Mouse (Mus musculus) kidney, embryonic 15.5 days (tissue): Measurements from ENCODE around the gene Abca6. TPM values are rescaled to one million over a fixed set of nuclear protein-coding genes. Genes with fewer than 3 reads are reported as not detected.

ENCODE experiments used
- ATAC-seq: fragments of 200-750 bp; cut with Nextera tagmentation; replicated peaks from 2 replicates; pipeline ENCODE4 v1.8.0; 2017; ENCODE audit warnings: moderate TSS enrichment; ENCODE audit not compliant: low FRiP score
- H3K27ac ChIP-seq: fragments of 300-500 bp; sonication (generic); 2 replicates; pipeline ENCODE4 v1.5.1; 2015; ENCODE audit warnings: mild to moderate bottlenecking, inconsistent platforms
- H3K27me3 ChIP-seq: fragments of 300-500 bp; sonication (generic); 2 replicates; pipeline ENCODE4 v1.6.1; 2015; ENCODE audit warnings: inconsistent platforms
- H3K36me3 ChIP-seq: fragments of 300-500 bp; sonication (generic); 2 replicates; pipeline ENCODE4 v1.6.1; 2015; ENCODE audit warnings: inconsistent platforms
- H3K4me1 ChIP-seq: fragments of 300-500 bp; sonication (generic); 2 replicates; pipeline ENCODE4 v1.6.1; 2015; ENCODE audit warnings: inconsistent platforms
- H3K4me2 ChIP-seq: fragments of 300-500 bp; sonication (generic); 2 replicates; pipeline ENCODE4 v1.6.1; 2015; ENCODE audit warnings: moderate library complexity, mild to moderate bottlenecking, inconsistent platforms
- H3K4me3 ChIP-seq: fragments of 300-500 bp; sonication (generic); replicated peaks from 2 replicates; pipeline ENCODE4 v1.5.1; 2015; ENCODE audit warnings: mild to moderate bottlenecking, inconsistent platforms
- H3K9ac ChIP-seq: fragments of 300-500 bp; sonication (generic); 2 replicates; pipeline ENCODE4 v1.6.1; 2015; ENCODE audit warnings: mild to moderate bottlenecking, inconsistent platforms
- H3K9me3 ChIP-seq: fragments of 300-500 bp; sonication (generic); replicated peaks from 2 replicates; pipeline ENCODE4 v1.6.1; 2016; ENCODE audit warnings: inconsistent platforms
- WGBS: fragments of 180-500 bp; shearing (Covaris S2); methylation state at CpG from one replicate; pipeline ENCODE4 v1.1.7; 2015; ENCODE audit warnings: mixed read lengths; 5-methylcytosine and 5-hydroxymethylcytosine counted together
- polyA plus RNA-seq: library from polyadenylated mRNA; unstranded; fragments of >200 nt; fragmentation: Nextera tagmentation; extraction: Ambion mirVana; gene quantifications from 2 replicates; pipeline ENCODE4 v1.2.1, GENCODE M21; 2015

Abca6 gene
- polyA plus RNA-seq: 0.22 and 0.60 TPM in 2 replicates

- 0 out of 2 replicates have a peak, but pooled peaks cover 4% of the 10 kb centered on the region for H3K4me1 ChIP-seq
- H3K4me2 ChIP-seq: peak within 1 kb of the TSS; percentile 47
- H3K9me3 ChIP-seq: no peaks in the 10 kb centered on the region
- H3K27ac ChIP-seq: no peak within 1 kb of the TSS
- H3K9ac ChIP-seq: no peak within 1 kb of the TSS
- ATAC-seq: no peak
- peak within 1 kb of the TSS; percentile 27 for H3K4me3 ChIP-seq
- no peaks in the 10 kb centered on the region for H3K36me3 ChIP-seq
- 17% methylated on average over 8 of the region's 8 CpGs for WGBS
- no peaks in the 10 kb centered on the region for H3K27me3 ChIP-seq
These were observed at the start of gene Abca6 for GRCm38 (mm10) chr11:110251534-110251933. Gene Abca6, minus strand, starts transcription at chr11:110251776.

- Histone ChIP-seq H3K4me1 (no peaks in the 10 kb centered on the region), H3K4me2 (no peak overlapping the region), H3K9ac (no peak overlapping the region), H3K27me3 (no peaks in the 10 kb centered on the region), H3K36me3 (no peaks in the 10 kb centered on the region), H3K9me3 (no peaks in the 10 kb centered on the region), H3K4me3 (no peak overlapping the region), H3K27ac (no peak overlapping the region)
- WGBS: 90% methylated on average over 13 of the region's 13 CpGs
- no peak for ATAC-seq
These were observed 46.4 kb upstream of the Abca6 start for GRCm38 (mm10) chr11:110297917-110298533.

- Histone ChIP-seq H3K27ac (no peak overlapping the region), H3K4me1 (no peaks in the 10 kb centered on the region), H3K36me3 (no peaks in the 10 kb centered on the region), H3K4me3 (no peak overlapping the region), H3K9me3 (no peaks in the 10 kb centered on the region; the same call in 1 of the 2 replicates), H3K9ac (no peak overlapping the region), H3K4me2 (no peak overlapping the region), H3K27me3 (no peaks in the 10 kb centered on the region)
- no peak for ATAC-seq
- 84% methylated on average over 2 of the region's 2 CpGs for WGBS
These were observed 39.0 kb upstream of the Abca6 start for GRCm38 (mm10) chr11:110290586-110290985.

- no peaks in the 10 kb centered on the region for H3K4me1 ChIP-seq
- H3K9me3 ChIP-seq: no peaks in the 10 kb centered on the region; the same call in 1 of the 2 replicates
- WGBS: 84% methylated on average over 3 of the region's 3 CpGs
- no peak for ATAC-seq
- no peak overlapping the region for H3K27ac ChIP-seq
- no peaks in the 10 kb centered on the region for H3K36me3 ChIP-seq
- H3K27me3 ChIP-seq: no peaks in the 10 kb centered on the region
- H3K9ac ChIP-seq: no peak overlapping the region
- no peak overlapping the region for H3K4me2 ChIP-seq
- no peak overlapping the region for H3K4me3 ChIP-seq
These were observed 36.8 kb upstream of the Abca6 start for GRCm38 (mm10) chr11:110288423-110288822.

- ATAC-seq: no peak
- no peaks in the 10 kb centered on the region for H3K27me3 ChIP-seq
- no peaks in the 10 kb centered on the region for H3K4me1 ChIP-seq
- no peak overlapping the region for H3K27ac ChIP-seq
- H3K9me3 ChIP-seq: no peaks in the 10 kb centered on the region; the same call in 1 of the 2 replicates
- no peak overlapping the region for H3K4me3 ChIP-seq
- no peaks in the 10 kb centered on the region for H3K36me3 ChIP-seq
- H3K9ac ChIP-seq: no peak overlapping the region
- no peak overlapping the region for H3K4me2 ChIP-seq
- 78% methylated on average over 9 of the region's 9 CpGs for WGBS
These were observed 36.1 kb upstream of the Abca6 start for GRCm38 (mm10) chr11:110287694-110288093.

GRCm38 (mm10) chr11:110286331-110286730, 34.8 kb upstream of the Abca6 start:
- no peaks in the 10 kb centered on the region for H3K27me3 ChIP-seq
- H3K9me3 ChIP-seq: no peaks in the 10 kb centered on the region; the same call in 1 of the 2 replicates
- H3K9ac ChIP-seq: no peak overlapping the region
- no peaks in the 10 kb centered on the region for H3K36me3 ChIP-seq
- no peak overlapping the region for H3K4me3 ChIP-seq
- H3K4me2 ChIP-seq: no peak overlapping the region
- no peaks in the 10 kb centered on the region for H3K4me1 ChIP-seq
- ATAC-seq: no peak
- no peak overlapping the region for H3K27ac ChIP-seq
- WGBS: 88% methylated on average over 3 of the region's 3 CpGs

GRCm38 (mm10) chr11:110284849-110285248, 33.3 kb upstream of the Abca6 start:
- H3K9me3 ChIP-seq: no peaks in the 10 kb centered on the region
- H3K4me2 ChIP-seq: no peak overlapping the region
- H3K36me3 ChIP-seq: no peaks in the 10 kb centered on the region
- H3K4me1 ChIP-seq: no peaks in the 10 kb centered on the region
- ATAC-seq: no peak
- 82% methylated on average over 10 of the region's 10 CpGs for WGBS
- H3K4me3 ChIP-seq: no peak overlapping the region
- H3K27ac ChIP-seq: no peak overlapping the region
- H3K9ac ChIP-seq: no peak overlapping the region
- no peaks in the 10 kb centered on the region for H3K27me3 ChIP-seq

- WGBS: 88% methylated on average over 9 of the region's 9 CpGs
- no peak for ATAC-seq
These were observed 32.7 kb upstream of the Abca6 start for GRCm38 (mm10) chr11:110284185-110284787.

GRCm38 (mm10) chr11:110274794-110275193, 23.2 kb upstream of the Abca6 start:
- no peaks in the 10 kb centered on the region for H3K4me1 ChIP-seq
- H3K9me3 ChIP-seq: no peaks in the 10 kb centered on the region
- no peaks in the 10 kb centered on the region for H3K36me3 ChIP-seq
- 0 out of 2 replicates have a peak overlapping the region, but pooled peaks have one; percentile 2 for H3K4me3 ChIP-seq
- 54% methylated on average over 3 of the region's 3 CpGs for WGBS
- ATAC-seq: no peak
- H3K27ac ChIP-seq: no peak overlapping the region
- H3K4me2 ChIP-seq: peak overlapping the region; percentile 36
- no peak overlapping the region for H3K9ac ChIP-seq
- no peaks in the 10 kb centered on the region for H3K27me3 ChIP-seq

More at GRCm38 (mm10) chr11:110284185-110284787, 32.7 kb upstream of the Abca6 start:
- no peak overlapping the region for H3K9ac ChIP-seq
- no peaks in the 10 kb centered on the region for H3K36me3 ChIP-seq
- H3K4me3 ChIP-seq: no peak overlapping the region
- no peaks in the 10 kb centered on the region for H3K9me3 ChIP-seq
- H3K4me1 ChIP-seq: no peaks in the 10 kb centered on the region
- H3K27ac ChIP-seq: no peak overlapping the region
- H3K4me2 ChIP-seq: no peak overlapping the region
- H3K27me3 ChIP-seq: no peaks in the 10 kb centered on the region

GRCm38 (mm10) chr11:110271745-110272144, 20.2 kb upstream of the Abca6 start:
- WGBS: 5% methylated on average over 5 of the region's 5 CpGs
- no peak overlapping the region for H3K9ac ChIP-seq
- H3K36me3 ChIP-seq: no peaks in the 10 kb centered on the region
- H3K4me3 ChIP-seq: no peak overlapping the region
- H3K9me3 ChIP-seq: no peaks in the 10 kb centered on the region
- no peaks in the 10 kb centered on the region for H3K27me3 ChIP-seq
- H3K27ac ChIP-seq: no peak overlapping the region
- 0 out of 2 replicates have a peak, but pooled peaks have one; percentile 73 for ATAC-seq
- H3K4me1 ChIP-seq: no peaks in the 10 kb centered on the region
- H3K4me2 ChIP-seq: no peak overlapping the region

- no peaks in the 10 kb centered on the region for H3K9me3 ChIP-seq
- no peaks in the 10 kb centered on the region for H3K27me3 ChIP-seq
- H3K4me3 ChIP-seq: no peak overlapping the region
- no peak overlapping the region; the same call in 1 of the 2 replicates for H3K4me2 ChIP-seq
- no peaks in the 10 kb centered on the region for H3K4me1 ChIP-seq
- WGBS: 36% methylated on average over 8 of the region's 8 CpGs
- ATAC-seq: peak; percentile 56; the same call in 1 of the 2 replicates
- no peak overlapping the region for H3K9ac ChIP-seq
- H3K27ac ChIP-seq: no peak overlapping the region
- no peaks in the 10 kb centered on the region for H3K36me3 ChIP-seq
These were observed 16.8 kb upstream of the Abca6 start for GRCm38 (mm10) chr11:110268244-110268844.

GRCm38 (mm10) chr11:110267232-110267631, 15.7 kb upstream of the Abca6 start:
- no peak for ATAC-seq
- Histone ChIP-seq H3K4me2 (no peak overlapping the region), H3K4me1 (no peaks in the 10 kb centered on the region), H3K9me3 (no peaks in the 10 kb centered on the region), H3K4me3 (no peak overlapping the region), H3K36me3 (no peaks in the 10 kb centered on the region), H3K27me3 (no peaks in the 10 kb centered on the region), H3K27ac (no peak overlapping the region), H3K9ac (no peak overlapping the region)
- 86% methylated on average over 6 of the region's 6 CpGs for WGBS
